Mouse (Mus musculus) lung, postnatal 14 days (tissue): ENCODE results near the gene Scgb2b21.
"Not testable (repeated sequence)": the region's sequence is repeated elsewhere in the genome, so short reads cannot be mapped to it uniquely, and the experiment has no call there.

Source experiments
- DNase-seq: peaks from one replicate; pipeline ENCODE4 v3.0.0; 2021

Gene Scgb2b21

DNA sequence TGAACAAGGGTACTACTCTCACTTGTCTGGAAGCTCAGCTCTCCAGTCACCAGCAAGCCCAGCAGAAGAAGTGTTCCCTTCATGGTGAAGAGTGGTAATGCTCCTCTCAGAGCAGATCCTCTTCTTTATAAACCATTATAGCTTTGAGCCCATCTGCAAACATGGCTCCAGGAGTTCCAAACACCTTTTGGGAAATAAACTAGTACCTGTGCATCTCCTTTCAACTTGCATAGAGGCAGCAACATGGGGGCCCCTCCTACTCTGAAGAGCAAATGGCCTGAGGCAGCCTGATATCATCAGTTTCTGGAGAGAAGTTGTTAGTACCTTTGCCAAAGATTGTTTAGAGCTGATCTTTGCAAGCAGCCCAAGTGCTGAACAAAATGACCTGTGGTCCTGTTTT lies at the start of gene Scgb2b21:
TSS of gene Scgb2b21 (minus strand) at position 101 of the 400 bp plus-strand sequence.
- DNase-seq, result no peak

- DNase-seq, result not testable (repeated sequence)
Measured at GRCm38 (mm10) chr7:33543420-33543819, 23.2 kb upstream of the Scgb2b21 start.
